Mouse (Mus musculus): ENCODE measurements at regions not wholly inside any gene's neighbourhood (a gene's known extent, or its start where the extent isn't known, plus 50 kb on each side); places are given as distances from the start of the nearest gene placed in this dataset.

DNA sequence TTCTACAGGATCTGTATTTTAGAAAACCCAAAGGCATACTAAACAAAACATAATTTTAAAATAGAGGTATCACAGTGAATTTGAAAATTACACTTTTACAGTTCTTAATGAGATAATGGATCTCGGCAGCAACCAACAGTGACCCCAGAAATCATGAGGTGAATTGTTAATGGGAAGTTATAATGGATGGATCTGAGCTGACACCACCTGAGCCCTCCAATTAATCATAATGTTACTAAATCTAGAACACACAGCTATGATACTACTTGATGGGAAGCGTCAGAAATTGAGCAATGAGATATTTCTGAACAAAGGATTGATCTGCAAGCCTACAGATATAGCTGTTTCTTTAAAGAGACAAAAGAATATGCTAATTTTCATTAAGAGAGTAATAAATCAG, 75.2 kb upstream of the Pex5l start:
- 71% methylated on average over 2 of the region's 2 CpGs for WGBS
- no peaks in the 10 kb centered on the region for H3K27me3 ChIP-seq (ENCODE audit: insufficient read depth, poor library complexity, severe bottlenecking)
- no peak for DNase-seq (ENCODE audit: low spot score)
- H3K4me1 ChIP-seq (replicated peaks): no peaks in the 10 kb centered on the region
- H3K27ac ChIP-seq: no peak overlapping the region
- H3K4me3 ChIP-seq: no peak overlapping the region
- H3K9me3 ChIP-seq: no peaks in the 10 kb centered on the region
- no peaks in the 10 kb centered on the region for H3K36me3 ChIP-seq

DNA sequence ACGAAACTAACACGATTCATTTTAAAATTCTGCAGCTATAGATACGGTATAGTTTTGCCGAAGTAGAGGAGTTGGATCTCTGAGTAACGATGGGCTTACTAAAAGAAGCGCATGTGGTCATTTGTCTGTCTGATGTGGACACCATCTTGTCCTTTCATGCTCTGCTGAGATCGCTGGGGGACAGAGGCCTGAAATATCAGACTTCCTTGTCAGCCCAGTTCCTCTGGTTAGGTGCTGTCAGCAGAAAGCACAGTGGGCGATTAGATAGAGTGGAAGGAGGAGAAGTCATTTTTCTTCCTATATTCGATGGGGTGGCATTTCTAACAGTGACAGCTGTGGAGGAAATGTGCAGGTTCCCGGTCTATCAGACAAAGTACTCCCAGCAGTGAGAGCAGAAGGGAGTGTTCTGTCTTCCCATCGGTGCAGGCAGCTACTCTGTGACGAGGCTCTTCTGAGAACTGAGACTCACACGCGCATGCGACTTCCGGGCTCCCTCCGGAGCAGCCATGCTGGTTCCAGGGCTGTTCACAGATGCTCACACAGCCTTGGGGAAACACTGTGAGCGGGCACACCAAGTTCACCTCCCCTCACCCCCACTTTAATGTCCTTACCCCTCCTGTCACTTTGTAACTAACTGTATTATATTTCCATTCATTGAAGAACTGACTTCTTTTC, 74.5 kb upstream of the Pex5l start:
- Histone ChIP-seq H3K36me3 (no peaks in the 10 kb centered on the region), H3K4me1 (replicated peaks) (no peaks in the 10 kb centered on the region), H3K27ac (no peak overlapping the region), H3K4me3 (no peak overlapping the region), H3K27me3 (ENCODE audit: insufficient read depth, poor library complexity, severe bottlenecking) (no peaks in the 10 kb centered on the region), H3K9me3 (no peaks in the 10 kb centered on the region)
- WGBS: 74% methylated on average over 18 of the region's 18 CpGs
- DNase-seq (ENCODE audit: low spot score): peak; percentile 25

DNA sequence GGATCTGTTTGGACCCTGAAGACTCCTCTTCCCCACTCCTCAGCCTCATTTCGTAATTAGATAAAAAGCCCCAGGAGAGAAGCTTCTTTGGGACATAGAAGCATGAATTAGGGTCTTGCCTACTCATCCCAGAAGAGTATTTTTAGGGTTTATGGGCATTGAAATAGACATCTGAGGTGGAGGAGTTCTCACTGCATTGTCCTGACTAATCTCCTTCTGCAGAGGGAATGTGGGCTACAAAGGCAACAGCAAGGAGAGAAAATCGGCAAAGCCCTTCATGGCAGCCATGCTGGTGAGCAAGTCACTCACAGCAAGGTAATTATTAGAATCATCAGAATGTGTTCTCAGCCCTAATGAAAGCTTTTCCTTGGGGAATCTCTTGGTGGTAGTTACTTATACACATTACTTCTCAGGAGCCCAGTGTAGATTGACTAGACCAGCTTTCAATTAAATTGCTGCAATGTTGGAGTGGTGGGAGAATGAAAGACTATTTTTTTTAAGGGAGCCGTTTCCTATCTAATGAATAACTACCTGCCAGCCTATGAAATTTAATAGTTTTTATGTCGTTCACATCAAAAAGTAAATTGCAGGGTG, 68.3 kb upstream of the Pex5l start:
- no peak for DNase-seq (ENCODE audit: low spot score)
- H3K27me3 ChIP-seq (ENCODE audit: insufficient read depth, poor library complexity, severe bottlenecking): no peaks in the 10 kb centered on the region
- WGBS: 82% methylated on average over 4 of the region's 4 CpGs
- H3K36me3 ChIP-seq: no peaks in the 10 kb centered on the region
- no peak overlapping the region for H3K4me3 ChIP-seq
- no peaks in the 10 kb centered on the region for H3K4me1 ChIP-seq (replicated peaks)
- H3K27ac ChIP-seq: no peak overlapping the region
- no peaks in the 10 kb centered on the region for H3K9me3 ChIP-seq

All from hindbrain, embryonic 10.5 days (tissue).